Mouse (Mus musculus): ENCODE data around the gene F5. TPM values are rescaled to one million over a fixed set of nuclear protein-coding genes. Genes with fewer than 3 reads are reported as not detected.

The F5 gene
- total RNA-seq, 2 experiments from 2014 or later, result 0.43 to 0.63 TPM

DNA sequence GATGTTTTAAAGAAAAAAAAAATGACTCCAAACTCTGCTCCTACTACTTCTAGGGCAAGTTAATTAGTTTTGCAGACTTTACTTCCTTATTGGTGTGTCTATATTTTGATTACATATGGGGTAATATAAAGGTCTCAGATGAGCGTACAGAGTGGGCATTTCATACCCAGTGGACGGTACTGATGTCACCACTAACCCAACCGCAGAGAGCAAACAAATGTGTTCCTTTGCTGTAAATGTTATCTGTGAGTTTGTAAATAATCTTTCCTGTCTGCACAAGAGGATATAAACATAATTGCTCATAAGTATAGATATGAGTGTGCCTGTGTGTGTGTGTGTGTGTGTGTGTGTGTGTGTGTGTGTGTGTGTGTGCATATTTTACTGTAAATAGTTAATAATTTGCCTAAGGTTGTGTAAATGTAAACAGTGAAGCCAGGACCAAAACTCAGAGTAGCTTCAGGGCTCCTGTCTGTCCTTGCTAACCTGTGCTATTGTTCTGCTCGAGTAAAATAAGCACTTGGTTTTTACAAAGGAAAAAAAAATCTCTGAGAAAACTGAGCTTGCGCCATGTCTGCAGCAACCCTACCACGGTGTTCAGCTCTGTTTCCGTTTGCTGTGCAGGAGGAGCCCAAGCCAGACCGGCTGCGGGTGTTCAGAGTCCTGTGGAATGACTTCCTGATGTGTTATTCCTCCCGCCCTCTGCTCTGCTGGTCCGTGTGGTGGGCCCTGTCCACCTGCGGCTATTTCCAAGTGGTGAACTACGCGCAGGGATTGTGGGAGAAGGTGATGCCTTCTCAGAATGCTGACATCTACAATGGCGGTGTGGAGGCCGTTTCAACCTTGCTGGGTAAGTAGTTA, 108.8 kb downstream of the F5 start:
- intact Hi-C loops (cut with DNase I), result no loop called here
- DNase-seq (ENCODE audit: extremely low spot score in 1 of 2, low spot score in 2 of 2), result no peak

DNA sequence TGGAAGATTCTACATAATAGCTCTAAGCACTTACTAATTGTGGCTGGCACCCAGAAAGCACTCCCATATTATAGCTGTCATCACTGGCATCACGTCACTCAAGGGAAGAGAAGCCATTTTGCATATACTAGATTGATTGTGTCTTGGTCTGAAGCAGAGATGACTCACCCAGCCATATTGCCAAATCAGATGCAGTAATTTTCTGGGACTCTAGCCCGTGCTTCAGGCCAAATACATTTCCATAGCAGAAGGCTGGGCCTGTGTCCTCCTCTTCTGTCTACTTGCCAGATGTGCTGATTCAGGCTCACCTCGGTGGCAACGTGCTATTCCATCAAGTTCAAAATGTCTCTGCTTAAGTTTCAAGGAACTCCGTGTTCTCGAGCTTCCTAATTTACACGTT, 109.9 kb downstream of the F5 start:
- intact Hi-C loops (cut with DNase I), result no loop called here
- no peak for DNase-seq (ENCODE audit: extremely low spot score in 1 of 2, low spot score in 2 of 2)

Other genes starting within 250 kb of the F5 start
- 10 to 100 TPM; 21.4 to 22.7 TPM for gene Scyl3, start 222.7 kb upstream of the F5 start, total RNA-seq (2021)
- gene BC055324, start 157.0 kb upstream of the F5 start, total RNA-seq (2021), result 1 to 10 TPM; 1.9 to 2.0 TPM
- gene Mettl18, start 156.9 kb upstream of the F5 start, total RNA-seq (2021), result 1 to 10 TPM; 4.6 TPM
- gene Sele, start 103.6 kb upstream of the F5 start, total RNA-seq (2021), result under 1 TPM; 0.16 to 0.41 TPM
- not detected for gene Sell, start 89.9 kb upstream of the F5 start, total RNA-seq (2021)
- gene Selp, start 36.6 kb upstream of the F5 start, total RNA-seq (2021), result not detected
- 10 to 100 TPM in 1 of 2 experiments, 1 to 10 TPM in 1; 9.0 to 12.6 TPM for gene Slc19a2, start 97.2 kb downstream of the F5 start, total RNA-seq (2021)
- gene Ccdc181, start 123.7 kb downstream of the F5 start, total RNA-seq (2021), result 10 to 100 TPM; 21.1 to 21.7 TPM
- 10 to 100 TPM; 21.9 to 24.8 TPM for gene Nme7, start 152.3 kb downstream of the F5 start, total RNA-seq (2021)
- 10 to 100 TPM; 26.0 to 30.2 TPM for gene Blzf1, start 155.7 kb downstream of the F5 start, total RNA-seq (2021)